Mouse (Mus musculus): Measurements from ENCODE around the gene Psma1.
A peak's percentile ranks its signal among the peaks of the same experiment; 100 is the strongest.

DNA sequence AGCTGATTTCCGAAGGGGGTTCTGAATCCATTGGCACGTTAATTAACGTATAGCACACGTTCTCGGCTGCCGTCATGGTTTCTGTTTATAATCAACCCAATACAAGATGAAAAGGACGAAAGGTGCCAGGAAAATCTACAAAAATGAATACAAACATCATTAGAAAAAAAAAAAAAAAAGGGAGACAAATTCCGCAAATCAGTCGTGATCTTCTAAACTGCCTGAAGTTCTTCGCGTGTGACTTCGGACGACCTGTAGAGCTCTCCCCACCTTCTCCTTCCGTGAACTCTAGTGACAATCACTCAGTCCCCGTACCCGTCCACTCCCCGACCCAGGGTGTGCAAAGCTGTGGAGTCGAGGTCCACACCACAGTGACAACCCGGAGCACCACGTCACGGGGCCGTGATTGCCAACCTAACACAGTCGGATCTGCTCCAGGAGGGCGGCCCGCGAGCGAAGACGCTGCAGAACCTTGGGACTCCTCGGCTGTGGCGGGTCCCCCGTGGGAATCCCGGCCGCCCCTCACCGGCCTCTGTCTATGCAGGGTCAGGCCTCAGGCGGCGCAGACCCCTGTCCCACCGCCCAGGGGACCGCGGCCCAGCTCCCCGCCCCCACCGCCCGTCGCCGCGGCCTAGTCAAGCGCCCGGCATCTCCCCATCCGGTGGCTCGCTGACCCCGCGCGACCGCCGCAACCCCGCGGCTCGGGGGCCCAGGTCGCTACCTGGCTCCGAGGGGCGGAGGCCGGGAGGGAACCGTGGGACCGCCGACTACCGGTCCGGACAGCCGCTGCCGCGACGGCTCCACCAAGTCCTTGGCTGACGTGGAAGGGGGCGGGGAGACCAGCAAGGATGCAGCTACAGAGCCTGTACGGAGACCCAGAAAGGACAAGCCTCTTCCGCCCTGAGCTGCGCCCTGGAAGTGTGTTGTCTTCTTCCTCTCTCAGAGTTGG is 21.8 kb downstream of the Psma1 start, which contains the start of gene Copb1:
- TF ChIP-seq CTCF (IDR thresholded peaks at IDR 0.05; ENCODE audit: borderline replicate concordance, extremely low read depth, insufficient read depth, insufficient read length) (no peak), POLR2A (IDR thresholded peaks at IDR 0.05; ENCODE audit: borderline replicate concordance, extremely low read depth, insufficient read depth, insufficient read length, poor library complexity, severe bottlenecking) (peak; percentile 65; the same call in 1 of the 2 replicates)
